Mouse (Mus musculus): ENCODE data around the gene Samd4. TPM values are rescaled to one million over a fixed set of nuclear protein-coding genes. Genes with fewer than 3 reads are reported as not detected.
"Not testable (repeated sequence)": the region's sequence is repeated elsewhere in the genome, so short reads cannot be mapped to it uniquely, and the experiment has no call there.

Gene Samd4
- total and polyA plus RNA-seq, 2 experiments: 1.6 TPM

DNA sequence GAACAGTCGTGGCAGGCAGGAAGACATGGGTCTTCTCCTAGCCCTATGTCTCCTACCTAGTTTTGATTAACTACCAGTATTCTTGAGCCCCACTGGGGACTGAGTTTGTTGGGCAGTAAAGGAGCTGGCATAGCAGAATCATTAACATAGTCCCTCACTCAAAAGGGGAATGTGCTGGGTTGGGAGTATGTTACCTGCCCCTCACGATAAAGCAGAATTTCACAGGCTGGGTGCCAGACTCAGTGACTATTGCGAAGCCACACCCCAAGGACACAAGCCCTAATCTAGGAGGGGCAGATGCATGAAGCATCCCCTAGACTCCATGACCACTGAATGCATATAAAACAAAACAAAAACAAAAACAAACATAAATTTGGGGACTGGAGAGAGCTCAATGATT, 212.4 kb downstream of the Samd4 start:
- no peak for DNase-seq (ENCODE audit: extremely low read depth, low read depth, low spot score)
- H3K36me3 ChIP-seq (ENCODE audit: control insufficient read depth, insufficient read depth, low read length): no peaks in the 10 kb centered on the region
- H3K4me3 ChIP-seq (ENCODE audit: insufficient read depth, low read depth, low read length): no peak overlapping the region
- H3K27me3 ChIP-seq (ENCODE audit: control insufficient read depth, insufficient read depth, low read length): no peaks in the 10 kb centered on the region
- no peaks in the 10 kb centered on the region for H3K4me1 ChIP-seq (ENCODE audit: control insufficient read depth, insufficient read depth, low read length)
- H3K27ac ChIP-seq (replicated peaks; ENCODE audit: insufficient read depth, low read depth, low read length): no peak overlapping the region
- H3K79me2 ChIP-seq (ENCODE audit: control insufficient read depth, insufficient read depth, low read length): no peaks in the 10 kb centered on the region
- H3K9ac ChIP-seq (ENCODE audit: low read depth, low read length): no peak overlapping the region
- TF ChIP-seq POLR2A (IDR thresholded peaks at IDR 0.05; ENCODE audit: extremely low read depth, insufficient read depth, low read length): no peak
- no peak for TF ChIP-seq CTCF (IDR thresholded peaks at IDR 0.05; ENCODE audit: low read depth, low read length)
- 91% methylated on average over 3 of the region's 3 CpGs for WGBS

DNA sequence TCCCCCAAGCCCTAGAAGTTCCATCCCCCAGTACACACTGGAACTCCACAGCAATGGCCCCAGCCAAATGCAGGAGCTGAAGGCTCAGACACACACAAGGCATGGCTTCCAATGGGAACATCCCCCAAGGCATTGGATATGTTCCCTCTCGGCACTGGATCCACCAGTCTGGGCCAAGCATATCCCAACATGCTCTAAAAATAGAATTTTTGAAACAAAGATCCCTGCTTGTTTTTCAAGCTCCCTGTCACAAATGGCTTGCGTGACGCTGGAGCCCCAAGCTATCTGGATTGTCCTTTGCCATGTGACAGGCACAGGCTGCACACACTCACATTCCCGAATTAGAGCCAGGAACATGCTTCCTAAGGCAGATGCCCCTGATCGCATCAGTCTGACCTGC, 213.7 kb downstream of the Samd4 start:
- Histone ChIP-seq H3K27me3 (ENCODE audit: control insufficient read depth, insufficient read depth, low read length) (no peaks in the 10 kb centered on the region), H3K4me1 (ENCODE audit: control insufficient read depth, insufficient read depth, low read length) (no peaks in the 10 kb centered on the region), H3K27ac (replicated peaks; ENCODE audit: insufficient read depth, low read depth, low read length) (no peak overlapping the region), H3K9ac (ENCODE audit: low read depth, low read length) (no peak overlapping the region), H3K79me2 (ENCODE audit: control insufficient read depth, insufficient read depth, low read length) (no peaks in the 10 kb centered on the region), H3K36me3 (ENCODE audit: control insufficient read depth, insufficient read depth, low read length) (no peaks in the 10 kb centered on the region), H3K4me3 (ENCODE audit: insufficient read depth, low read depth, low read length) (no peak overlapping the region)
- no peak for DNase-seq (ENCODE audit: extremely low read depth, low read depth, low spot score)
- WGBS: 96% methylated on average over 5 of the region's 5 CpGs
- TF ChIP-seq CTCF (IDR thresholded peaks at IDR 0.05; ENCODE audit: low read depth, low read length): no peak
- no peak for TF ChIP-seq POLR2A (IDR thresholded peaks at IDR 0.05; ENCODE audit: extremely low read depth, insufficient read depth, low read length)

DNA sequence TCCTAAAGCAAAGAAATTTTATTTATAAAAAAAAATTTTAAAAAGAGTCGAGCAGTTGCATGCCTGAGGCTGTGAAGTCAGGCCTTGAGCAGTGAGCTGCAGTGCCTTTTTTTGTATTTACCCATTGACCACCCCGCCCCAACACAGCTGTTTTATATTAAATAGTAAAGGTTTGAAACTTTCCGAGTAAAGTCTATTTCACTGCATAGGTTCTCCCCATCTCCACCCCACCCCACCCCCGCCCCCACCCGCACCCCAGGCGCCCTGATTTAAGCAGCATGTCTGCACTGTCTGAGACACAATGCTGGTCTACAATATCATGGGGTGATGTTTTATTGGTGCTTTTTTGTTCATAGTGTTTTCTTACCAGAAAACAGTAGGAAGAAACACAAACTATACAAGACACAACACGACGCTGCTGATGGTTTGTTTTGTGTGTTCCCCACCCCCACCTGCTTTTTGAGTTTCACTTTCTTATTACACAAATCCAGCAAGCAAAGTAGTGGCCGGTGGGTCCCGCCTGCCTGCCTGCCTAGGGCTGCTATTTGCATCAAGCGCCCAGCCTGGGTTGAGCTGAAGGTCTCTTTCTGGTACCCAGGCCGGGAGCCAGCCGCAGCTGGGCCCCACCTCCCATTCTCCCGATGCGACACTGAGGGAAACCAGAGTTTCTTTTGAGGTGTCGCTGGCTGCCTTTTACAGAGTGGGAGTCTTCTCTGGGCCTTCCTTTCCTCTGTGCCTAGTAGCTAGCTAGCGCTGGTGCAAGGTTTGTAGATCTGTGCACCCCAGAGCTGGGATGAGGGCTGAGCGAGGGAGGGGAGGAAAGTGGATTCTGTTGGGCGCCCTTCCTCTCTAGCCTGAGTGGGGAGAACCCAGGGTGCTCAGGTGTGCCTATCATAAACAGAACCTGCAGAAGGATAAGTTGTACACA, 221.9 kb downstream of the Samd4 start:
- Histone ChIP-seq H3K79me2 (ENCODE audit: control insufficient read depth, insufficient read depth, low read length) (no peaks in the 10 kb centered on the region), H3K4me1 (ENCODE audit: control insufficient read depth, insufficient read depth, low read length) (peaks cover 5% of the 10 kb centered on the region), H3K9ac (ENCODE audit: low read depth, low read length) (peak overlapping the region; percentile 50; the same call in 1 of the 2 replicates), H3K36me3 (ENCODE audit: control insufficient read depth, insufficient read depth, low read length) (no peaks in the 10 kb centered on the region), H3K27me3 (ENCODE audit: control insufficient read depth, insufficient read depth, low read length) (no peaks in the 10 kb centered on the region), H3K27ac (replicated peaks; ENCODE audit: insufficient read depth, low read depth, low read length) (no peak overlapping the region), H3K4me3 (ENCODE audit: insufficient read depth, low read depth, low read length) (peak overlapping the region; percentile 66)
- 33% methylated on average over 19 of the region's 19 CpGs for WGBS
- DNase-seq (ENCODE audit: extremely low read depth, low read depth, low spot score): peak; percentile 12
- TF ChIP-seq CTCF (IDR thresholded peaks at IDR 0.05; ENCODE audit: low read depth, low read length): no peak
- TF ChIP-seq POLR2A (IDR thresholded peaks at IDR 0.05; ENCODE audit: extremely low read depth, insufficient read depth, low read length): no peak

DNA sequence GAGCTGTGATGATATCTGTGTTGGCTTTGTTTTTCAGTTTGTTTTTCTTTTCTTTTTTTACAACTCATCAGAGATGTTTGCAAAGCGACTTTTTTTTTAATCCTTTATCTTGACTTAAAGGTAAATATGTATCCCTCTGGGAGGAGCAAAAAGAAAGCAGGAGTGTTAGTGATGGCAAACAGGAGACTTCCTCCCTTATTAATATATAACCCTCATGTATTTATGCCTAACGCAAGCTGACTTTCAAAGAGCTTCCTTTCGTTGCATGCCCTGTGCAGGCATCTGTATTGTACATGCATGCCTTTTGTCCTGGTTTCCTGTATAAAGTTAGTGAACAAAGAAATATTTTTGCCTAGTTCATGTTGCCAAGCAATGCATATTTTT, 222.5 kb downstream of the Samd4 start:
- no peak overlapping the region for H3K27ac ChIP-seq (replicated peaks; ENCODE audit: insufficient read depth, low read depth, low read length)
- no peak overlapping the region for H3K4me3 ChIP-seq (ENCODE audit: insufficient read depth, low read depth, low read length)
- no peak overlapping the region for H3K9ac ChIP-seq (ENCODE audit: low read depth, low read length)
- no peaks in the 10 kb centered on the region for H3K79me2 ChIP-seq (ENCODE audit: control insufficient read depth, insufficient read depth, low read length)
- H3K4me1 ChIP-seq (ENCODE audit: control insufficient read depth, insufficient read depth, low read length): peaks cover 5% of the 10 kb centered on the region
- TF ChIP-seq POLR2A (IDR thresholded peaks at IDR 0.05; ENCODE audit: extremely low read depth, insufficient read depth, low read length): no peak
- TF ChIP-seq CTCF (IDR thresholded peaks at IDR 0.05; ENCODE audit: low read depth, low read length): no peak
- no peaks in the 10 kb centered on the region for H3K36me3 ChIP-seq (ENCODE audit: control insufficient read depth, insufficient read depth, low read length)
- 60% methylated on average over 3 of the region's 3 CpGs for WGBS
- no peak for DNase-seq (ENCODE audit: extremely low read depth, low read depth, low spot score)
- H3K27me3 ChIP-seq (ENCODE audit: control insufficient read depth, insufficient read depth, low read length): no peaks in the 10 kb centered on the region

DNA sequence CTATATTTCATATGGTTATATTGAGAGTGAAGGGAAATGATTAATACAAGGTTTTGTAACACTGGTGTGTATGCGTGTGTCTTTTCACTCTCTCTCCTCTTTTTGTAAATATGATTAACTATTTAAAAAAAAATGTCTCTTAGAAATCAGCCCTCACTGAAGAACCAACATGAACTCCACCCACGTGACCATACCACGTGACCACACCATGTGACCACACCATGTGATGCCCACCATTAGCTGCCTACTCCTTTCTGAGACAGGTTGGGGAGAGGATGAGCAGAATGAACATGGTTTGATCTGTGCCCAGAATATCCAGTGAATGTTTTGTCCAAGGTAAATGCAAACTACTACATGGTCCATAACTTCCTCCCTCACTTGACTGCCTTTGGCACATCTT, 223.1 kb downstream of the Samd4 start:
- Histone ChIP-seq H3K4me1 (ENCODE audit: control insufficient read depth, insufficient read depth, low read length) (peaks cover 5% of the 10 kb centered on the region), H3K27me3 (ENCODE audit: control insufficient read depth, insufficient read depth, low read length) (0 out of 2 replicates have a peak, but pooled peaks cover under 1% of the 10 kb centered on the region), H3K4me3 (ENCODE audit: insufficient read depth, low read depth, low read length) (no peak overlapping the region), H3K36me3 (ENCODE audit: control insufficient read depth, insufficient read depth, low read length) (no peaks in the 10 kb centered on the region), H3K9ac (ENCODE audit: low read depth, low read length) (no peak overlapping the region), H3K79me2 (ENCODE audit: control insufficient read depth, insufficient read depth, low read length) (no peaks in the 10 kb centered on the region), H3K27ac (replicated peaks; ENCODE audit: insufficient read depth, low read depth, low read length) (no peak overlapping the region)
- DNase-seq (ENCODE audit: extremely low read depth, low read depth, low spot score): no peak
- TF ChIP-seq CTCF (IDR thresholded peaks at IDR 0.05; ENCODE audit: low read depth, low read length) (no peak), POLR2A (IDR thresholded peaks at IDR 0.05; ENCODE audit: extremely low read depth, insufficient read depth, low read length) (no peak)
- 97% methylated on average over 3 of the region's 3 CpGs for WGBS

DNA sequence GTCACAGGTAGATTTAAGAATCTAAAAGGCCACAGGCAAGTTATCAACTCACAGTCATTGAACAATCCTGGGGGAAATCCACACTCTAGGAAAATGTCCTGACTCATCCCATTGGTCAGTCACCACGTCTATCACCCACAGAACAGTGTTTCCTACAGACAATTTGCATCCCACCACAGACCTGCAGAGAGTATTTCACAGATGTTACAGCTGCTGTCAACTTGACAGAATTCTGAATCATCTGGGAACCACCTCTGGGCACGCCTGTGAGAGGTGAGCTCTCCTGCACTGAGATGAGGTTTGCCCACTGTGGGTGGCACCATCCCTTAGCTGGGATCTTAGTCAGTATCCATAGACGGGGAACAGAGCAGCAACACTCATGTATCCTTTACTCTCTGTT, 224.8 kb downstream of the Samd4 start:
- Histone ChIP-seq H3K79me2 (ENCODE audit: control insufficient read depth, insufficient read depth, low read length) (no peaks in the 10 kb centered on the region), H3K27me3 (ENCODE audit: control insufficient read depth, insufficient read depth, low read length) (0 out of 2 replicates have a peak, but pooled peaks cover 2% of the 10 kb centered on the region), H3K4me1 (ENCODE audit: control insufficient read depth, insufficient read depth, low read length) (peaks cover 5% of the 10 kb centered on the region), H3K36me3 (ENCODE audit: control insufficient read depth, insufficient read depth, low read length) (no peaks in the 10 kb centered on the region), H3K27ac (replicated peaks; ENCODE audit: insufficient read depth, low read depth, low read length) (no peak overlapping the region), H3K4me3 (ENCODE audit: insufficient read depth, low read depth, low read length) (no peak overlapping the region), H3K9ac (ENCODE audit: low read depth, low read length) (no peak overlapping the region)
- TF ChIP-seq POLR2A (IDR thresholded peaks at IDR 0.05; ENCODE audit: extremely low read depth, insufficient read depth, low read length) (no peak), CTCF (IDR thresholded peaks at IDR 0.05; ENCODE audit: low read depth, low read length) (no peak)
- WGBS: 90% methylated on average over 3 of the region's 3 CpGs
- no peak for DNase-seq (ENCODE audit: extremely low read depth, low read depth, low spot score)

DNA sequence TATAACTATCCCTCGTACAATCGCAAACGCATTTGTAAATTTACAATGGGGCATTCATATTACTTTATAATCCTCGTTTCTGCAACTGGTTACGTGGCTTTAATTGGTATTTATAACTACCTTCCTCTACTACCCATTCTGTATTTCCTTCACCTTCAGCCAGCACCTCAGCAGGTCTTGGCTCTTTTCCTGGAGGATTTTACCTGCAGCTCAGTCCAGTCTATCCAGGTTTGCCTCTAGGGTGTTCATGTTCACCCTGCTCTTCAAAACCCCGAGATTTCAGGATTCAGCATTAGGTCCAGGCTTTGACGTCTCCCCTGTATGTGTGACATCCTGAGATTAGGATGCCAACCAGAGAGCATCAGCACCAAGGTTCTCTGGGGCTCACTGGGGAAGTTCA, 227.7 kb downstream of the Samd4 start:
- not testable (repeated sequence) for H3K36me3 ChIP-seq (ENCODE audit: control insufficient read depth, insufficient read depth, low read length); H3K79me2 ChIP-seq (ENCODE audit: control insufficient read depth, insufficient read depth, low read length); H3K9ac ChIP-seq (ENCODE audit: low read depth, low read length); H3K4me3 ChIP-seq (ENCODE audit: insufficient read depth, low read depth, low read length); H3K4me1 ChIP-seq (ENCODE audit: control insufficient read depth, insufficient read depth, low read length); H3K27me3 ChIP-seq (ENCODE audit: control insufficient read depth, insufficient read depth, low read length); DNase-seq (ENCODE audit: extremely low read depth, low read depth, low spot score); H3K27ac ChIP-seq (replicated peaks; ENCODE audit: insufficient read depth, low read depth, low read length)
- 78% methylated on average over 4 of the region's 7 CpGs for WGBS
